Mouse (Mus musculus): Measurements from ENCODE around the gene Coro1b. TPM values are rescaled to one million over a fixed set of nuclear protein-coding genes. Genes with fewer than 3 reads are reported as not detected.
A peak's percentile ranks its signal among the peaks of the same experiment; 100 is the strongest.

Coro1b gene
- polyA plus RNA-seq, 1 experiment from 2014 or later = 127 TPM

DNA sequence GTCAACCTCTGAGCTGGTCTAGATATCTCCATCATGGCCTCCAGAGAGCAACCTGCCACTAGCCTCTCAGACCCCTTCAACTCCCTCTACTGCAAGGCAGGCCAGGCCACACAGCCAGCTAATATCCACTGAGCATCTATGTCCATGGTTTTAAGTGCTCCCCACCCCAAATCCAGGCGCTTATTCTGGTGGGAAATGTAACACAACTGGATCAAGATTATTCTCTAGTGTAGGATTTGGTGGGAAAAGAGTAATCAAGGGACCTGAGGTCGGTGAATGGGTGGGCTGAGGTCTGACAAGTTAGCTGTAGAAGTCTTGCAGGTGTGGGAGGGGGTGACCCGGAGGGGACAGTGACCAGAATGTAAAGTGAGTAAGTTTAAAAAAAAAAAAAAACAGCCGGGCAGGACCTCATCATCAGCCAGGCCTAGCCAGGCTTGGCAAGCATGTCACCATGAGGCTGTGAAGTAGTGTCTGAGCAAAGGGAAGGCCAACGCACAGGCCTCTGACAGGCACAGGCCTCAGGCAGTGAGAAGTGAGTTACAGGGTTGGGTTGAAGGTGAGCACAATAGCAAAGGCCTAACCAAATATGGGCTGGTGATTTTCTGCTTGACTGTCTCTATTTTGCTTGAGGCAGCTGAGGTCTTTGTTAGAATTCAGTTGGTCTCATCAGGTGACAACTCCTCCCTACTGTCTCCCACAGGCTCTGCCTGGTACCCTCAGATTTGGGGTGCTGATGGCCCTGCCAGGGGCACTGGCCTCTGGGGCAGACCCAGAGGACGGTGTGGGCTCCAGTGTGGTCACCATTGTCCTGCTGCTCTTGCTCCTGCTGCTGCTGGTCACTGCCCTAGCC is 7.0 kb downstream of the Coro1b start:
- no peak overlapping the region for H3K4me2 ChIP-seq
- H3K27ac ChIP-seq = no peak overlapping the region
- 70% methylated on average over 6 of the region's 6 CpGs for WGBS
- no peaks in the 10 kb centered on the region for H3K4me1 ChIP-seq
- no peaks in the 10 kb centered on the region for H3K27me3 ChIP-seq (replicated peaks)
- no peak overlapping the region for H3K4me3 ChIP-seq
- H3K36me3 ChIP-seq (replicated peaks) = peaks cover 37% of the 10 kb centered on the region
- H3K9me3 ChIP-seq = no peaks in the 10 kb centered on the region
- ATAC-seq (replicated peaks) = no peak
- H3K9ac ChIP-seq = no peak overlapping the region

DNA sequence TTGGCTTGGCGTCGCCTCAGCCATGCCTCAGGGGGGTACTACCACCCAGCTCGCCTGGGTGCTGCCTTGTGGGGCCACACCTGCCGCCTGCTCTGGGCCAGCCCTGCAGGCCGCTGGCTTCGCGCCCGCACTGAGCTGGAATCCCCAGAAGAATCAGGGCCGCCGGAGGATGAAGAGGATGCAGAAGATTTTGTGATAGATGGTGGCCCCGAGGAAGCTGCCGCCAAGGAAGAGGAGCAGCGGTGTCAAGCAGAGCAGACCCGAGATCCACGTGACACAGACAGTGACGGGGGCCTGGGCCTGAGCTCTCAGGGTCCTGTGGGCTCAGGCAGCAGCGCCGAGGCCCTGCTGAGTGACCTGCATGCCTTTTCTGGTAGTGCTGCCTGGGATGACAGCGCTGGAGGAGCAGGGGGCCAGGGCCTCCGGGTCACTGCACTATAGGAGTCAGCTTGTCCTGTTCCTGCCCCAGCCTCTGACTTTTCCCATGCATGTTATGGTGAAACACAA is 7.7 kb downstream of the Coro1b start:
- H3K27me3 ChIP-seq (replicated peaks) = no peaks in the 10 kb centered on the region
- WGBS = 69% methylated on average over 20 of the region's 20 CpGs
- no peaks in the 10 kb centered on the region for H3K4me1 ChIP-seq
- no peak overlapping the region for H3K4me2 ChIP-seq
- H3K36me3 ChIP-seq (replicated peaks) = peaks cover 37% of the 10 kb centered on the region
- H3K9me3 ChIP-seq = no peaks in the 10 kb centered on the region
- ATAC-seq (replicated peaks) = no peak
- H3K9ac ChIP-seq = no peak overlapping the region
- H3K4me3 ChIP-seq = no peak overlapping the region
- H3K27ac ChIP-seq = no peak overlapping the region

GRCm38 (mm10) chr19:4156771-4157170 is 8.4 kb downstream of the Coro1b start:
- Histone ChIP-seq H3K9me3 (no peaks in the 10 kb centered on the region), H3K27me3 (replicated peaks) (no peaks in the 10 kb centered on the region), H3K4me3 (no peak overlapping the region), H3K4me1 (peaks cover 2% of the 10 kb centered on the region), H3K27ac (no peak overlapping the region), H3K4me2 (no peak overlapping the region), H3K36me3 (replicated peaks) (peaks cover 37% of the 10 kb centered on the region), H3K9ac (no peak overlapping the region)
- 86% methylated on average over 12 of the region's 12 CpGs for WGBS
- ATAC-seq (replicated peaks) = no peak

DNA sequence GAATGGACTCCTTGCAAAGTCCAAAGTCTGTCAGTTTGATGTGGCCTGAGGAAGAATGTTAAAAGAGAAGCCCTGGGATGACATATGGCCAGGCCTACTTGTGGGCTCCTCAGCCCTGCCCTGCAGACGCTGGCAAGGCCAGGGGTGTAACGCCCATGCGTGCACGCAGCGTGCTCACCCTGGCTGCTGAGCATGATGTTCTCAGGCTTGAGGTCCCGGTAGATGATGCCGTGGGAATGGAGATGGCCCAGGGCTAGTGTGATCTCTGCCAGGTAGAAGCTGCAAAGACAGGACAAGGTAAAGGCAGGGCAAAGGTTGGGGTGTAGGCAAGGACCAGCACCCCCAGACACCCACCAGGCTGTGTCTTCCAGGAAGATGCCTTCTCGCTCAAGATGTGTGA is 10.6 kb downstream of the Coro1b start:
- H3K4me2 ChIP-seq = no peak overlapping the region
- H3K36me3 ChIP-seq (replicated peaks) = peaks cover 37% of the 10 kb centered on the region
- peaks cover 19% of the 10 kb centered on the region for H3K4me1 ChIP-seq
- H3K27ac ChIP-seq = no peak overlapping the region
- no peaks in the 10 kb centered on the region for H3K9me3 ChIP-seq
- no peak overlapping the region for H3K9ac ChIP-seq
- no peak overlapping the region for H3K4me3 ChIP-seq
- ATAC-seq (replicated peaks) = no peak
- WGBS = 96% methylated on average over 8 of the region's 8 CpGs
- no peaks in the 10 kb centered on the region for H3K27me3 ChIP-seq (replicated peaks)

DNA sequence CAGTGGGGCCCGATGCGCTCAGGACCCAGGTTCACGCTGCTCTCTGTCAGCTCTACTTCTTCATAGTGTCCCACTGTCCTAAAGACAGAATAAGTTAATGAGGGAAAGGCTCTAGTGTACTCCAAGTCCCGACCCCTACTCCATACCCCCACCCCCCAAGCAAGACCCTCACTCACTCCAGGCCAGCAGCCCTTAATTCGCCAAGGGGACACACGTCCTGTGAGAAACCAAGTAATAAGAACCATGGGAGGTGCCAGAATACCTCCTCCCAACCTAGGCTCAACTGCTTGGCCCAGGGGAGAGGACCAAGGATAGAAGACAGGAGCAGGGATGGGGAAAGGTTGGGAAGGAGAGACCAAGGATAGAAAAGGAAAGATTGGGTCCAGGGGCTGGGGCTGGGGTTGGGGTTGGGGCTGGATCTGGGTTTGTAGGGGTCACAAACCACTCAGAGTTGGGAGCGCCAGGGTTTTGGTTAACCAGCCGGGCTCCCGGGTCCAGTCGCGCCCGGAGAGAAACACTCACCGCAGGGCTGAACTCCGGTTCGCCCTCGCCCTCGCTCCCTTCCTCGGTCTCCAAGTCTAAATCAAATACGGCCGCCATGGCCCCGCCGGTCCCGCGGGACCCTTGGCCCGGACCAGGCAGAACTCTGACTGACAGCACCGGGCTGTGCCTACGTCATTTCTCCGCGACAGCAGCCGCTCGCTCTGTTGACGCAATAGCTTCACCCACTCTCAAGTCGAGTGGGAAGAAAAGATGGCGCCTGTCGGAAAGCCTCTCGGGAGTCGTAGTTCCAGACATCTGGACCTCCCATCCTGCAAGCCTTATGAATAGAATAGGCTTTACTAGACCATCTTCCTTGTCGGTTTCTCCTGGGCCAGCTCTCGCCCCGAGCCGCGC is 14.5 kb downstream of the Coro1b start, which contains the start of gene Rps6kb2:
Gene Rps6kb2 (minus strand): TSS at position 709 of the 897 bp plus-strand sequence.
- H3K9ac ChIP-seq = peak within 1 kb of the TSS; percentile 70
- 6% methylated on average over 42 of the region's 42 CpGs for WGBS
- H3K27me3 ChIP-seq (replicated peaks) = no peaks in the 10 kb centered on the region
- peak; percentile 89 for ATAC-seq (replicated peaks)
- H3K36me3 ChIP-seq (replicated peaks) = peaks cover 18% of the 10 kb centered on the region
- H3K27ac ChIP-seq = peak within 1 kb of the TSS; percentile 84
- peak within 1 kb of the TSS; percentile 92 for H3K4me2 ChIP-seq
- peaks cover 21% of the 10 kb centered on the region for H3K4me1 ChIP-seq
- peak within 1 kb of the TSS; percentile 66 for H3K4me3 ChIP-seq
- no peaks in the 10 kb centered on the region for H3K9me3 ChIP-seq

GRCm38 (mm10) chr19:4163543-4163887 is 15.1 kb downstream of the Coro1b start:
- Histone ChIP-seq H3K36me3 (replicated peaks) (peaks cover 15% of the 10 kb centered on the region), H3K4me1 (peaks cover 21% of the 10 kb centered on the region), H3K9ac (peak overlapping the region; percentile 70), H3K4me3 (peak overlapping the region; percentile 66), H3K4me2 (peak overlapping the region; percentile 92), H3K27ac (peak overlapping the region; percentile 84), H3K9me3 (no peaks in the 10 kb centered on the region), H3K27me3 (replicated peaks) (no peaks in the 10 kb centered on the region)
- peak; percentile 18 for ATAC-seq (replicated peaks)
- 31% methylated on average over 4 of the region's 4 CpGs for WGBS

- Histone ChIP-seq H3K36me3 (replicated peaks) (peaks cover 9% of the 10 kb centered on the region), H3K27ac (0 out of 2 replicates have a peak overlapping the region, but pooled peaks have one; percentile 84), H3K27me3 (replicated peaks) (no peaks in the 10 kb centered on the region), H3K4me1 (peaks cover 21% of the 10 kb centered on the region), H3K9ac (no peak overlapping the region), H3K4me2 (no peak overlapping the region), H3K4me3 (no peak overlapping the region), H3K9me3 (no peaks in the 10 kb centered on the region)
- 84% methylated on average over 3 of the region's 3 CpGs for WGBS
- ATAC-seq (replicated peaks) = no peak
These were observed 15.7 kb downstream of the Coro1b start for GRCm38 (mm10) chr19:4164100-4164499.

- peaks cover 7% of the 10 kb centered on the region; the same call in 1 of the 2 replicates for H3K36me3 ChIP-seq (replicated peaks)
- ATAC-seq (replicated peaks) = no peak
- no peaks in the 10 kb centered on the region for H3K9me3 ChIP-seq
- no peak overlapping the region for H3K9ac ChIP-seq
- no peak overlapping the region for H3K4me2 ChIP-seq
- 69% methylated on average over 2 of the region's 2 CpGs for WGBS
- H3K4me3 ChIP-seq = no peak overlapping the region
- no peak overlapping the region for H3K27ac ChIP-seq
- no peaks in the 10 kb centered on the region for H3K27me3 ChIP-seq (replicated peaks)
- peaks cover 22% of the 10 kb centered on the region for H3K4me1 ChIP-seq
These were observed 16.3 kb downstream of the Coro1b start for GRCm38 (mm10) chr19:4164721-4165120.

- no peaks in the 10 kb centered on the region for H3K9me3 ChIP-seq
- no peak for ATAC-seq (replicated peaks)
- no peak overlapping the region for H3K27ac ChIP-seq
- H3K9ac ChIP-seq = no peak overlapping the region
- H3K4me2 ChIP-seq = no peak overlapping the region
- WGBS = 75% methylated on average over 9 of the region's 9 CpGs
- peaks cover 26% of the 10 kb centered on the region for H3K4me1 ChIP-seq
- no peaks in the 10 kb centered on the region for H3K36me3 ChIP-seq (replicated peaks)
- no peaks in the 10 kb centered on the region for H3K27me3 ChIP-seq (replicated peaks)
- no peak overlapping the region for H3K4me3 ChIP-seq
These were observed 18.5 kb downstream of the Coro1b start for GRCm38 (mm10) chr19:4166678-4167476.

DNA sequence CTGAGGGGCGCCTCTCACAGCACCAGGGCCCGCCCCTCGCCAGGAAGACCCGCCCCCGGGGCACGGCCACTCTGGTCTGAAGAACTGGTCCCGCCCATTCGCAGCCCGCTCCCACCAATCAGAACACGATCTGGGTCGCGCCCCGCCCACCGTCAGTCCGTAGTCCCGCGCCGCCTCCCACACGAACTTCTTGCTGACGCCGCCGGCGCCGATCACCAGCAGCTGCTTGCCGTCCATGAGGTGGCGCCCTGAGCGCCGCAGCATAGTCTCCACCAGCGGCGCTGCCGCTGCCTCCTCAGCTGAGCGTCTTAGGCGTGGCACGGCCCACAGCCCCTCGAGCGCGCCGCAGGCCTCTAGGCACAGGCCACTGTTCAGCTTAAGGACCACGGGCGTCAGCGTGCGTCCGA is 21.0 kb downstream of the Coro1b start:
- H3K9me3 ChIP-seq = no peaks in the 10 kb centered on the region
- ATAC-seq (replicated peaks) = peak; percentile 94
- peak overlapping the region; percentile 77 for H3K4me2 ChIP-seq
- H3K9ac ChIP-seq = peak overlapping the region; percentile 70
- H3K4me1 ChIP-seq = peaks cover 8% of the 10 kb centered on the region
- under 1% methylated on average over 43 of the region's 43 CpGs for WGBS
- H3K27me3 ChIP-seq (replicated peaks) = no peaks in the 10 kb centered on the region
- no peaks in the 10 kb centered on the region for H3K36me3 ChIP-seq (replicated peaks)
- H3K27ac ChIP-seq = peak overlapping the region; percentile 92
- H3K4me3 ChIP-seq = peak overlapping the region; percentile 45

- Histone ChIP-seq H3K4me2 (peak overlapping the region; percentile 77), H3K9me3 (no peaks in the 10 kb centered on the region), H3K9ac (peak overlapping the region; percentile 70), H3K27ac (peak overlapping the region; percentile 92), H3K36me3 (replicated peaks) (no peaks in the 10 kb centered on the region), H3K27me3 (replicated peaks) (no peaks in the 10 kb centered on the region), H3K4me3 (peak overlapping the region; percentile 45), H3K4me1 (peaks cover 8% of the 10 kb centered on the region)
- WGBS = 3% methylated on average over 27 of the region's 27 CpGs
- ATAC-seq (replicated peaks) = peak; percentile 63
These were observed 21.4 kb downstream of the Coro1b start for GRCm38 (mm10) chr19:4169810-4170209.

All from midbrain, embryonic 15.5 days (tissue).